Mouse (Mus musculus) granulocyte monocyte progenitor cell, adult 5-6 weeks (primary cell): ENCODE data around the gene Duoxa1. TPM values are rescaled to one million over a fixed set of nuclear protein-coding genes. Genes with fewer than 3 reads are reported as not detected.
A peak's percentile ranks its signal among the peaks of the same experiment; 100 is the strongest.
"Not testable (repeated sequence)": the region's sequence is repeated elsewhere in the genome, so short reads cannot be mapped to it uniquely, and the experiment has no call there.

ENCODE experiments used
- ATAC-seq: replicated peaks from 2 replicates; pipeline ENCODE4 v1.8.0; 2016; ENCODE audit warnings: mild to moderate bottlenecking, moderate TSS enrichment, inconsistent platforms; ENCODE audit not compliant: poor library complexity, severe bottlenecking
- total RNA-seq, 2 experiments: library from RNA; stranded (forward) in 1 of 2; stranded (reverse) in 1 of 2; fragments of 200-712, 200-1000 nt in 1 of 2; fragments of >200 nt in 1 of 2; fragmentation: Nextera tagmentation in 1 of 2; gene quantifications; 2 replicates each; pipeline ENCODE4 v1.2.3; 2014 to 2017

The Duoxa1 gene
- total RNA-seq, 2 experiments from 2014 or later = 0.10 TPM; not detected in 1

GRCm38 (mm10) chr2:122334170-122334569 lies 20.6 kb upstream of the Duoxa1 start:
- ATAC-seq = no peak

- ATAC-seq = no peak
These were observed 18.7 kb upstream of the Duoxa1 start for GRCm38 (mm10) chr2:122332222-122332621.

DNA sequence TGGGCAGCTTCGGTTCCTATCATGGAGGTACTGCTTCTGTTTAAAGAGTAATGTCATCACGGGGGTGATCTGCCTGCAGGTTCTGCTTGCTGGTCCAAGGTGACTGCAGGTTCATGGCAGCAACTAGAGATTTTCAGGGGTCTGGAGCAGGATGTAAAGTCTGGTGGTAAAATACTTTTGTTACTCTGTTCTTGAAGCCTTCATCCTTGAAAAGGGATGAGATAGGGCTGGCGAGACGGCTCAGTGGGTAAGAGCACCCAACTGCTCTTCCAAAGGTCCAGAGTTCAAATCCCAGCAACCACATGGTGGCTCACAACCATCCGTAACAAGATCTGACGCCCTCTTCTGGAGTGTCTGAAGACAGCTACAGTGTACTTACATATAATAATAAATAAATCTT lies 16.8 kb upstream of the Duoxa1 start:
- ATAC-seq = not testable (repeated sequence)

DNA sequence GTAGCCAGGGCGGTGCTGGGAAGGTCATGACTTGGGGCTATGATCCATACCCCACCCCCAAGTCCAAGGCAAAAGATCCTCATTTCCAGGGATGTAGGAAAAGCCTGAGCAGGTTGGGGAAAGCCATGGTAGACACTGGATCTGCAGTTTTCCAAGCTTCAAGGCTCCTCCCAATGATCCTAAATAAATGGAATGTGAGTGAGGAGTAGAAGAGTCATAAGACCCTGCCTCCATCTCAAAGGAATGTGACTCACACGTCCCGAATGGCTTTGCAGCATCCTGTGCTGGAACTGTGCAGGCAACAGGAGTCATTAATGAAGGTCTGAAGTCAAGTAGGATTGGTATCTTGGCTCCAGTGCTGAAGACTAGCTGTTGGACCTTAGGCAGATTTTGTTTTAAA lies 14.5 kb upstream of the Duoxa1 start:
- no peak for ATAC-seq

GRCm38 (mm10) chr2:122325361-122325760 lies 11.8 kb upstream of the Duoxa1 start:
- ATAC-seq = no peak

DNA sequence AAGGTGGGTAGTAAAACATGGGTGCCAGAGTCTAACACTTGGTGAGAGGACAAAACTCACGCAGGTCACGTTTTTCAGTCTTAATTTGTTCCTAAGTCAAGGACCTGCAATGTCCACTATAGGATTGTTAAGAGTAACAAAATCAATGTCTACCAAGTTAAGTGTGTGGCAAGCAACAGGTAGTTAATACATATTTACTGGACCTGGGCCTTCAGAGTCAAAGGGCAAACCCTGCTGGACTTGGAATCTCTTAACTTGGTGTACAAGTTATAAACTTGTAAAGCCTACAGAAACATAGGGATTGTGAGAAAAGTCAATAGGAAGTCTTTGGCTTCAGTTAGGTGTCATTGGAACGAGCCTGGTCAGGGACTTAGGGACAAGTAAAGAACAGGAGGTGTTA lies 11.1 kb upstream of the Duoxa1 start:
- no peak for ATAC-seq

DNA sequence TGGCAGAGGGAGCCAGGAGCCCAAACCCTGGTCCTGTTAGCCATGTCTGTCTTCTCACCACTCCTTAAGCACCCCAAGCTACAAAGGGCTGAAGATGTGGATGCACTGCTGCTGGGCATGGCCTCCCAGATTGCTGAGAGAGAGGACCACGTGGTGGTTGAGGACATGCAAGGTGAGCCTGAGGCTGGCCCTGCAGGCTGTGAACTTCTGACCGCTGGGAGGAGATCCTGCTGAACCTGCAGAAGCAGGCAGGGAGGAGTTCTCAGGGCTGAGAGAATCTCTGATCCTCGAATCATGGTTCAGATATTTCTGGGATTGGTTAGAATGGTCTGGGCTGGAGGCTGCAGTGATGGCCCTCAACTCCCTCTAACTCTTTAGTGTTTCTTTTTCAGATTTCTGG lies 10.4 kb upstream of the Duoxa1 start:
- ATAC-seq = no peak

DNA sequence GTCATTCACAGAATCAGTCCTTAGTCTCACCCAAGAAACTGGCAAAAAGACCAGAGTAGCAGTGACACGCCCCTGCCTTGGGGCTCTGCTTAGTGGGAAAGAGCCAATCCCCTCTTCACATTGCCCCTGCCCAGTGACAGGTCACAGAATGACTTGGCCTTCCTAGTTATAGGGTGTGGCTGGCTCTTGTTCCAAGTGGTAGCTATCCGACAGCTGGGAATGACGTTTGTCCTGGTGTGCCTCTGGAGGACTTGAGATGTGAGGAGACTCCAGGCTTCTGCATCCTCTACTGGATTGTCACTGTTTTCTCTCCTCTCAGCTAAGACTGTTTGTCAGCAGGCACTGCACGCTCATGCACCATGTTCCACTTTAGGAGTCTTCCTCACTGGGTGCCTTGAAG lies 3.9 kb upstream of the Duoxa1 start:
- no peak for ATAC-seq

GRCm38 (mm10) chr2:122315372-122315771 lies 1.8 kb upstream of the Duoxa1 start, which contains the start of gene Duox1:
TSS of gene Duox1 (plus strand) at chr2:122315672.
- ATAC-seq = no peak

DNA sequence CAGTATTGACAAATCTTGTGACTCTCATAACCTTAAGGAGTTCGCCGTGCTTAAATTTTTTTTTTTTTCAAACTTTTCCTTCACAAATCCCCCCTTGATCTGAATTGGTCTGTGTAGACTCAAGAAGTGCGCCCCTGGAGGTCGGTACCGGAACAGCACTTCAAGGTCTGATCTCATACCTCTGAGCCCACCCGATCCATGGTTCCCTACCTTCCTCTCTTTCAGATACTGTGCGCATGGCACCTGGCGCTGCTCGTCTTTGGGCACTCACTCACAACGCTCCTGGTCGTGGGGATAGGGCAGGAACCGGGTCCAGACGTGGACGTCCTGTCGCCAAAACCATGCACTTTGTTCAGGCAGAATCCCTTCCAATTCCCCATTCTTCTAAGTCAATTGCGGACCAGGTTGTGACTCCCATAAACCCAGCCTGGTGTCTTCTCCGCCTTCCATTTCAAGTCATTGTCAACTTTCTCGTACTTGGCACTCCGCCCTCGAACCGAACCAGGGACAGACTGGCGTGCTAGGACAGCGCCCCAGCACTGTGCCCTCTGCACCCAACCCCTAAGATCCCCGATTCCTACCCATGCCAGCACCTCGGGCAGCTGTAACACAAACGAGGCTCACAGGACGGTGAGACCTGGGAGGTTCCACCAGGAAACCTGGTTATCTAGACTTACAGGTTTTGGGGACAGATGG lies 660 bp downstream of the Duoxa1 start:
- peak; percentile 84 for ATAC-seq

DNA sequence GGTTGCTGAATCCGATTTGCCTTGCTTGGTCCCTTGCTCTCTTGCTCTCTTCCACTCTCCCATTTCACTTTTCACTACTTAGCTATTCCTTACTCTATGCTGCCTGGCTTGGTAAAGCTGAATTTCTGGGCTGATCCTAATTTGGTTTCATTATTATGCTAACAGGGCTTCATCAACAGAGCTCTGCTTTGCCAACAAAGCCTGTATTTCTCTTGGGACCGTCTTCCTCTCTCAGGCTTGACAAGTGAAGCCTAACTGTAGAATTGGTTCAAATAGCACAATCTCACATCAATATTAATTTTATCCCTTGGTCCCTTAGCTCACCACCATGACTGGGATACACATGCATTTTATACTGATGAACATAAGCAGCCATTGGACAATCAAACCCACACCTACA lies 2.0 kb downstream of the Duoxa1 start:
- no peak for ATAC-seq

DNA sequence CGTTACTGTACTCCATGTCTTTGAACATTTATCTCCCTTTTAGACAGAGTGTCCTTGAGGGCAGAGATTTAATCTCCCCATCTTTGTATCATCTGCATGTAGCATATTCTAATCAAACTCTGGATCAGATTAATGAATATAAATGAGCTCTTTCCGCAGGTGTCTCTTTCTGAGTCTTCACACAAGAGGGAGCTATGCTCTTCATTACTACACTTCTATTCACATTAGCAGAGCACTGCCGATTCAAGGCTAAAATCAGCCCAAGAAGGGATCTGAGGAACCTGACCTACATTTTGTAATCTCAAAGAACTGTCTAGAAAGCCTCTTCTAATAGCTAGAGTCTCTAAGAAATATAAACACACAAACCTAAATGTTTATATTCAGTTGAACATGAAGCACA lies 3.9 kb downstream of the Duoxa1 start:
- no peak for ATAC-seq

GRCm38 (mm10) chr2:122306184-122306583 lies 7.3 kb downstream of the Duoxa1 start:
- ATAC-seq = peak; percentile 70

DNA sequence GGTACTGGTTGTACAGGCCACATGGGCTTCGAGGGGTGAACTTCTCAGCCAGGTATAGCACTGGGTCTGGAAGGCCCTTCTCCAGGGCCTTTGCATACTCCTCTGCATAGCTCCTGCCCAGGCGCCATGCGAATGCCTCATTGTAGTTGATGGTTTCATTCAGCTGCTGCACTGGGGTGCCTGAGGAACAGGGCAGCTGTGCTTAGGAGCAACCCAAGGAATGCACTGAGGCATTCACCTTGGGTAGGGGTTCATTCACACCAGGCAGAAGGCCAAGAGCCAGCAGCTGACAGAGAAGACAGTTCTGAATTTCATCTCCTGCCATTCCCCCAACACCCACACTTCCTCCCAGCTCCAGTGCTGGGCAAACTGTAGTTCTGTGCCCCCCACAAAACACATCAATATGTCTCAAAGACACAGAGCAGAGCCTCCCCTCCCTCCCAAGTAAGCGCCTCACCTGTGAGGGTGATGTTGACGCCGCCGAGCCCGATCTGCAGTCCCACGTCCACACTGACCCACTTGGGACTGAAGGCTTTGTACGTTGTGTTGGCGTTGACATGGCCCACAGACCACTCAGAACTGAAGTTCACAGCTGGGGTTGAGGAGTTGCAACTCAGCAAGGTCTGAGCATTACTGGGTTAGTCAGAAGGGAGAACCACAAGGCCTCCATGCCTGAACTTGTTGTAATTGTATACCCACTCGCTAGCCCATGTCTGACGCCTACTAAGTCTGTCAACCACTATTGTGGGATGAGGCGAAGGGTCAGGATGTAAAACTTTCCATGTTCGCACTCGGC lies 8.2 kb downstream of the Duoxa1 start:
- ATAC-seq = no peak

- no peak for ATAC-seq
These were observed 9.0 kb downstream of the Duoxa1 start for GRCm38 (mm10) chr2:122304544-122304943.

DNA sequence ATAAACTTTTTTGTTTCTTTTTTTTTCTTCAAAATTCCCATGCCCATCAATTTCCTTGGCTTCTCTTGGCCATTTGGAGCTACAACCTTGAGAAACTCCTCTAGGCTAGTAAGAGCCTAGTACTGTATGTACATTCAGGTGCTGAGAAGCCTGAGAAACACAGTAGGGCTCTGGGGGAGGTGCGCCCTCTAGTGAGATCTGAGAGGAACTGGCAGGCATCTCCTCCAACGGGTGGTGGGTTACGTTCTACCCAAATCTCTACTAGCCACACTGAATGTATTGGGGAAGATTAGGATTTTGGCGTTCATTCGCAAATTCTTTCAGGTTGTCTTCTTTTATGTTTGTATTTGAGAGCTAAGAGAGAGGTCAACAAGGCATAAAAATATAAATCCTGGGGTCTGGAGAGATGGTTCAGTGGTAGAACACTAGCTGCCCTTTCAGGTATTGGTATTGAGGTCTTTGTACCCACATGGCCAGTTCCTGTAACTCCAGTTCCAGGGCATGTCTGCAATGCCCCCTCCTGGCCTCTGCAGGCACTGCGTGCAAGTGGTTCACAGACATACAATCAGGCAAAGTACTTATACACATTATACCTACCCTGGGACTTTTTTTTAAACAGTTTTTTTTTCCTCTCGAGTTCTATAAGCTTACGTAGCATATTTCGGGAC lies 10.8 kb downstream of the Duoxa1 start:
- ATAC-seq = peak; percentile 63

- ATAC-seq = no peak
These were observed 11.5 kb downstream of the Duoxa1 start for GRCm38 (mm10) chr2:122301921-122302573.

DNA sequence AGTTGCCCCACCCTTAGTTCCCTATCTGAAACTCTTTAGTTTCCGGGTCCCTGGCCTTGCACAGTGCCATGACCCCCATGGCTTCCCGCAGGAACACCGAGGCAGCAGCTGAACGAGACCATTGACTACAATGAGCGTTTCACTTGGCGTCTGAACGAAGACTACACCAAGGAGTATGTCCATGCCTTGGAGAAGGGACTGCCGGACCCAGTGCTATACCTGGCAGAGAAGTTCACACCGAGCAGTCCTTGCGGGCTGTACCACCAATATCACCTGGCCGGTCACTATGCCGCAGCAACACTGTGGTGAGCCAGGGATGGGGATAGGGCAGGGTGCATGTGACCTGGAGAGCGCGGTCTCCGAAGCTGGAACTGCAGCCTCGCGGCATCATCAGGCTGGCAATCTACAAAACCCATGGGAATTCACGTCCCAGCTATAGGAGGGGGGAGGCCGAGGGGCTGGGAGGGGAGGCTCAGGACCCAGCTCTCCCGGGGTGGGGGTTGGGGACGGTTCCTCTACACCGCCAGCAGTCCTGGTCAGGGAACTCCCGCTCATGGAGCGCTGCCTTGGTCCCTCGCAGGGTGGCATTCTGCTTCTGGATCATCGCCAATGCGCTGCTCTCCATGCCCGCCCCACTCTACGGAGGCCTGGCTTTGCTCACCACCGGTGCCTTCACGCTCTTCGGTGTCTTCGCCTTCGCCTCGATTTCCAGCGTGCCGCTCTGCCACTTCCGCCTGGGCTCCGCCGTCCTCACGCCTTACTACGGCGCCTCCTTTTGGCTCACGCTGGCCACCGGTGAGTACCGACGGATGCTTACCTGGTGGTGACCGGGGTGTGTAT lies 12.2 kb downstream of the Duoxa1 start:
- peak; percentile 20; the same call in 1 of the 2 replicates for ATAC-seq

- no peak for ATAC-seq
These were observed 12.9 kb downstream of the Duoxa1 start for GRCm38 (mm10) chr2:122300656-122301020.
